Mouse (Mus musculus) cerebellum, adult 18-20 months (tissue): ENCODE measurements around the gene Sdr39u1.

Experiments used
- DNase-seq, 2 experiments: peaks; one replicate each; pipeline ENCODE4 v3.0.0; 2021

The Sdr39u1 gene

DNA sequence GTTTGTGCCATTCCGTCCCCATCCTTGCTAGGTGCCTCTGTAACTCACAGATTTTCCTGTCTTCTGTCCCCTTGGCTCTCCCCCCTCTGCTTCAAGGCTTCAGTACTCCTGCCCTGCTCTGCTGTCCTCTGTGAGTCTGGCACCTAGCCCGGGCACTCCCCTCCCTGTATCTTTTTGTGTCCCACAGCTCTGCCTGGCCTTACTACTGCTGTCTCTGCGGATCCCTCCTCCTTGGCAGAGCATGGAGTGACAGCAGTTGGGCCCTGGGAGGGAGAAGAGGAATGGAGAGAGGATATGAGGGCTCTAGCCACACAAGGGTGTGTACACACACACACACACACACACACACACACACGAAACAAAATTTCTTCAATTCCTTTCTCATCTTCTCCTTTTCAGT, 15.9 kb downstream of the Sdr39u1 start, which contains the start of gene Cbln3:
Gene Cbln3, minus strand, starts transcription at position 227 of the 400 bp plus-strand sequence.
- peak; percentile 98 to 99 for DNase-seq

DNA sequence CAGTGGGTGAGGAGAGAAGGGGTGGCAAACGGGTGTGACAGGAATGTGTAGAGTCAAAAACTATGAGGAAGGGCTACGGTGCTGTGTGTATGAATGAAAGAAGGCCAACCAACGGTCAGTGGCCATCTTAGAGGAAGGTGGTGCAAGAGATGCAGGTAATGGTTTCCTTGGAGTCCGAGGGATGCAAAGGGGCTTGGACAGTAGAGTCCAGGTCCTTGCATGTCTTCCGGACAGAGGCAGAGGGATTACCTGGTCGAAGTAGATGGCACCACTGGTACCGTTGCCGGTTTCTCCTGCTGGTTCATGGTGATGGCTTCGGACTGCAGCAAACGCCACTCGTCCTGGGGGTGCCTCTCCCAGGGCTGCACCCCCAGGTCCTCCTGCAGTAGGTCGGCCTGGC, 16.4 kb downstream of the Sdr39u1 start:
- no peak for DNase-seq

DNA sequence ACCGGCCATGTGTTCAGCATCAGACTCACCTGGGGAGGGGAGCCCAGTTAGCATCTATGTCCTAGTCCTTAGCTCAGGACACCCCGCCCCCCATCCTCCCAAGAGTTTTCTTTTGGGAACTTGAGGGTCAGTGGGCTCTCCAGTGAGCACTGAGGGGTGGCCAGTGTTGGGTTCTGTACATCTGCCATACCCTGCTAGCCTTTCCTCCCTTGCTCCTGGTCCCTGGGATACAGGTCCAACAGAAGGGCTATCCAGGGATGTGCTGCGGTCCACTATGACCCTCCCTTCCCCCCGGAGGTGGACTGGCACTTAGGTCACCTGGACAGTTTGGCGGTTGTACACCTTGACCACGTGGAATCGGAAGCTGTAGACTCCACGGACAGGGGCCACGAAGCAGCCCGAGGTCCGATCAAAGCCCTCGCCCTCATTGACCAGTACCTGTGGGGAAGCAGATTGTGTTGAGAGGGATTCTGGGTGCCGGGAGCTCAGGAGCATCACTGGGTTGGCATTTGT, 16.9 kb downstream of the Sdr39u1 start:
- peak; percentile 66 to 69 for DNase-seq

DNA sequence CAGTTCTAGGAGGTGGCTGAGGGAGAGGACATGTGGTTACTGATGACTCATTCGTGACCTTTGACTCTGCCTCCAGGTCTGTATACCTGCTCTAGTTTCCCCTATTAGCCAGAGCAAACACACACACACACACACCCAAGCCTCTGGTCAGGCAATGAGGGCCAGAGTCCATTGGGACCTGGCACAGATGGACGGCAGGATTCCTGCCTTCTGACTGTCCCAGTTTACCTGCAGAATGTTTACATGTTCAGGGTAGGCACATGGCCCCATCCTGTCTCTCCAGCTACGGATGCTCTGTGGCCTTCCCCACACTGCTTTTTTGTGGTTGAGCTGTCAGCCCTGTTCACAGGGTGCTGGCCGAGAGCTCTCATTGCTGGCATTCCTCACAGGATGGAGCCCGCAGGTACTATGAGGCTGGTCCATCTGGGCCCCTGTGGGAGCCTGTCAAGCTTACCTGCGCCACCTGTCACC, 17.9 kb downstream of the Sdr39u1 start:
- peak; percentile 93 to 97 for DNase-seq

DNA sequence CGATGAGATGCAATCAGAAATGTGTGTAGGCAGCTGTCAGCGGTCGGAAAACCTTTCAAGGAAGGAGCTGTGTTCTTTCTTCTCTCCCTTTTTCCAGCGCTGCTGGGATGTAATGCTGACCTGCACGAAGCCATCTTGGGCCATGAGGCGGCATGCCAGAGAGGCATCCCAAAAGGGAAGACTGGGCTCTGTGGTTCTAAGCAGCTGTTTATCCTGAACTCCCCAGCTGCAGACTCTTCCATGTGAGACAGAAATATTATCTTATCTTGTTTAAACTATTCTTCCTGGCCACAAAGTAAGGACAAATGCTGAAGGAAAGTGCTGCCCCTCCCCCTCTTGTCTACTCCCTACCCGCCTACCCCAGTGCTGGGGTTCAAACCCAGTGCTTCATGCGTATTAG, 19.1 kb downstream of the Sdr39u1 start:
- DNase-seq: no peak

DNA sequence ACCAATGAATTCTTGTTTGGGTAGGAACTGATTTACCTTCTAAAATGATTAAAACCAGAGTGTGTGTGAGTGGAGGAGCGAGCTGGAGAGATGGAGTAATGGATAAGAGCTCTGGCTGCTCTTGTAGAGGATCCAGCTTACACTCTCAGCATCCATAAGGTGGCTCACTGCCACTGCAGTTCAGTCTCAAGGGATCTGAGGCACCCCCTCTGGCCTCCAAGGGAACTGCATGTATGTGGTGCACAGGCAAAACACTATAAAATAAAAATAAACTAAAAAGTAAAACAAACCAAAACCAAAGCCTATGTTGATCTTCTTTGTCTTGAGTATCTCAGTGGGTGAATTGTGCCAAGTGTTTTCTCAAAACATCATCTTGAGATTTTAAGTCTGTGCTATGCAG, 20.5 kb downstream of the Sdr39u1 start:
- DNase-seq: peak; percentile 74 to 77

DNA sequence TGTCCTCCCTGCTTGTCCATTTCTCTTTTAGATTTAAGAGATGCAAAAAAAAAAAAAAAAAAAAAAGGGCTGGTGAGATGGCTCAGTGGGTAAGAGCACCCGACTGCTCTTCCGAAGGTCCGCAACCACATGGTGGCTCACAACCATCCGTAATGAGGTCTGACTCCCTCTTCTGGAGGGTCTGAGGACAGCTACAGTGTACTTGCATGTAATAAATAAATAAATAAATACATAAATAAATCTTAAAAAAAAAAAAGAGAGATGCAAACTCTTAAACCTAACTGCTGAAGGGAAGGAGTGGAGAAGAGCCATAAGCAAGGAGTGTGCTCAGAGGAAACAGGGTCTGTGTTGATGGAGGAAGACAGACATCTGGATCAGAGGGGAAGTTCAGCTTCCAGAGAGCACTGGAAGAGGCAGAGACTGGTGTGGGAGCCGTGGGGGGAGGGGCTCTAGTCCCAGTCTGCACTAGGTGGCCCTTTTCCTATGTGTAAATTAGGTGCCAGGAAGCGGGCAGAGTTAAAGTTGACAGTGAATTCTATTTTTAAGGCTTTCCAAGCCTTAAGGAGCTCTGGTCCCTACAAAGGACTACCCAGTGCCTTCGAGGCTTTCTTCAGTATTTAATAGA, 21.7 kb downstream of the Sdr39u1 start:
- DNase-seq: no peak

DNA sequence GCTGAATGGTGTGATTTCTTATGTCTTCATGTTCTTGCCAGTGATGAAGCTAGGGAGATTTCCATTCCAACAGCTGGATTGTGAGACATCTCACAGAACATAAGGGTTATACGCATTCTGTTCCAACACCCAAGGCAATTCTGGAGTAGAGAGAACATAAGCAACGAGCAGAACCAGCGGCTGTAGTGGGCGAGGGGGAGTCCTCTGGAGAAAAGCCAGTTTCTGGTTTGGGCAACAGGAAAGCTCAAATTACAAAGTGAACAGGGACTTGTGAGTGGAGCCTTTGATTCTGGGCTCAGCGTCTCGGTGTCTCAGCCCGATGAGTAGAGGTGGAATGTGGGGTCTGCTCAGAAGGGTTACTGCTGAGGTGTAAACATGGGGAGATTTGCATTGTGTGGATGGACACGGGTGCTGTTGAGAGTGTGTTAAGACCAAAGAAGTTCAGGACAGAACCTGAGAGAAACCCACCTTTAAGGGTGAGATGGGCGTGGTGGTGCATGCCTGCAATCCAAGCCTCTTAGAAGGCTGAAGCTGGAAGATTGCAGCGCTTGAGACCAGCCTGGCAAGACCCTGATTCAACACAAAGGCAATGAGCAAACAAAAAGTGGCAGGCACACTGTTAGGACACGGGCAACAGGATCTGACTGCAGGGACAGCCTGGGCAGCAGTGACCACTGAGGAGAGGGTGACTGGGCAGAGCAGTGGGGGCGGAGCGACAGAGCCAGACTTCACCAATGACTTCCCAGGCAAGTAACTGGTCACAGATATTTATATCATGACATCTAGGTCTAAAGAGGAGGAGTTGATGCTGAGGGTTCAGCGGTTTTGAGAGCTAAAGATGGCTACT, 22.4 kb downstream of the Sdr39u1 start:
- peak; percentile 62 to 63 for DNase-seq

DNA sequence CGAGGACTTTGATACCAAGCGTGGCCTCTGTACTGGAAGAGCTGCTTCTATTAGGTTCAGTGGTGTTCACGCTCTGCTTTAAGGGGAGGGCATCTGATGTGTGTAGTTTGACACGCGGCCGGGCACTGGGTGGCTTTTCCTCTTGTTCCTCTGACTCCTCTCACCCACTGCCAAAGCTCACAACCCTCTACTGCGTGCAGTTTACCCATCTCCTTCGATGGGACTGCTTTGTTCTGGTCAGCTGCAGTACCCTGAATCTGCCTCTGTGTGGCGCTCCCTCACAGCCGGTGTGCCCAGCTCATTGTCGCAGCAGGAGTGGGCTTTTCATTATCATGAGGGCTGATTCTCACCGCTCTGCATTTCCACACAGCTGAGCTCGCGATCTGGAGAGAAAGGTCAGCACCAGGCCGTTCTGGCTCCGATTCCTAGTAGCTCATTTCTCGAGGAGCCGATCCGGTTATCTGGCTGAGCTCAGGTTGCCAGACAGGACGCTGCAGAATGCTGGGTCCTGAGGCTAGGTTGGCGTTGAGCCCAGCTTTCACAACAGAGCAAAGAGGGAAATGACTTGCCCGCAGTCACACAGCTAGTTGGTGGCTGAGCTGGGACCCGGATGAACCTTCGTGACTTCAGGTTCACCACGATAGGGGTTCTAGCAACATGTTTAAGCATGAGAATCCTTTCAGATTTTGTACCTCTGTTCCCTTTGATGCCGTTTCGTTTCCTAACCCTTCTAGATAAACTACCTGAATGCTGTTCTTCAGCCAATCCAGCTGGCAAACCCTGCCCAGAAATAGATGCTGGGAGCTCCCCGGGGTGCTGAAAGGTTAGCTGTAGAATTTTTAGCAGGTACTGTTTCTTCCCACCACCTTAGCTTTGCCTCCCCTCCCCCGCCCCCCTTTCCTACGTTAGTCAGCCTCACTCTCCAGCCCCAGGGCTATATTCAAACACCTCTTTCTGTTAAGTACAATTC, 26.1 kb downstream of the Sdr39u1 start:
- DNase-seq: peak; percentile 91

DNA sequence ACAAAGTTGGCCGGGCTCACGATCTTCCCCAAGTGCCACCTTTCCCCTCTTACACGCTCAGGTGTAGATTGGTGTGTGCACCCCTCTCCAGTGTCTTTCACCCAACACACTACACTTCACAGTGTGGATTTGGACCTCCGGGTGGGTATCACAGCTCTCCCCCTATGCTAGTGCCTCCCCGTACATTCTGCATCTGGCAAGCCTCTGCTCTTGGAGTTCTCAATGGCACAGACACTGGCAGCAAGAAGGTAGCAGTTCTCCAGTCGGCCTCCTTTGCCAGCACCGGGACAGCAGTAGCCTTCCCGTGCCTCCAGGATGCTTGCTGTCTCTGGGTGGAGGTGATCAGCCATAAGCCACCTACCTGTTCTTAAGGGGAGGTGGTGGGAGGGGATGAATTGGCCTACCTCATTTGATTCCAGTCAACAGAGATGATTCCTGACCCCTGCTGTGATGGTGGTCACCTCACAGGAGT, 26.8 kb downstream of the Sdr39u1 start:
- DNase-seq: no peak

DNA sequence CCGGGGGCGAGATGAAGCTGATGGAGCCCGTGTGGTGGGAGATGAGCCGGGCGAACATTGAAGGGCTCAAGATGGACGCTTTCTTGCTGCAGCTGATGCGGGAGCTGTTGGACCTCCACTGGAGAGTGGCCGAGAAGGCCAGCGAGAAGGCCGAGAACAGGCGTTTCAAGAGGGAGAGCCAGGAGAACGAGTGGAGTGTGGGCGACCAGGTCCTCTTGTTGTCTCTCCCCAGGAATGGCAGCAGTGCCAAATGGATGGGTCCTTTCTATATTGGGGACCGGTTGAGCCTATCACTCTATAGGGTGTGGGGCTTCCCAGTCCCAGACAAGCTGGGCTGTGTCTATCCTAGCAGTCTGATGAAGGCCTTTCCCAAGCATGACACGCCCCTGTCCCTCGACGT, 27.5 kb downstream of the Sdr39u1 start:
- no peak for DNase-seq

DNA sequence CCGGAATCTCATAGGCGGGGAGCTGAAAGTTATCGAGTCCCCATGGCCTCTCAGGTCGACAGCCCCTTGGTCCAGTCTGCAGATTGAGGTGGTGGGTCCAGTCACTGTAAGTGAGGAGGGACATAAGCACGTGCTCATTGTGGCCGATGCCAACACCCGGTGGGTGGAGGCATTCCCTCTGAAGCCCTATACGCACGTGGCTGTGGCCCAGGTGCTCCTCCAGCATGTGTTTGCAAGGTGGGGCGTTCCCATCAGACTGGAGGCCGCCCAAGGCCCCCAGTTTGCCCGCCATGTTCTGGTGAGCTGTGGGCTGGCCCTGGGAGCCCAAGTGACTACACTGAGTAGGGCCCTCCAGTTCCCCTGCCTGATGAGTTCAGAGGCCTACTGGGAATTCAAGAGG, 28.1 kb downstream of the Sdr39u1 start:
- DNase-seq: peak in 1 of 2 experiments; percentile 14

DNA sequence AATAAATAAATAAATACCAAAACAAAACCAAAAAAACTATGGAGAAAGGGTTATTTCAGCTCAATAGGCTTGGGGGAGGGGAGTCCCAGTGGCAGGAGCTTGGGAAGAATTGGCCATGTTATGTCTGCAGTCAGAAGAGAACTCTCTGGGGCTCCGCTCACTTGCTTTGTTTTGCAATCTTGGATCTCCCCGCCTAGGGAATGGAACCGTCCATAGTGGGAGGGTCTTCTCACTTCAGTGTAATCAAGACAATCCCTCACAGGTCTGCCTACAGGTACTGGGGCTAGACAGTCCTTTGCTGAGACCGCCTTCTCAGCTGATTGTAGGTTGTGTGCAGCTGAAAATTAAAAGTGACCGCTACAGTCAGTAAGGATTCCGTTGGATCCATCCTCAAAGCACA, 30.6 kb downstream of the Sdr39u1 start:
- DNase-seq: no peak

DNA sequence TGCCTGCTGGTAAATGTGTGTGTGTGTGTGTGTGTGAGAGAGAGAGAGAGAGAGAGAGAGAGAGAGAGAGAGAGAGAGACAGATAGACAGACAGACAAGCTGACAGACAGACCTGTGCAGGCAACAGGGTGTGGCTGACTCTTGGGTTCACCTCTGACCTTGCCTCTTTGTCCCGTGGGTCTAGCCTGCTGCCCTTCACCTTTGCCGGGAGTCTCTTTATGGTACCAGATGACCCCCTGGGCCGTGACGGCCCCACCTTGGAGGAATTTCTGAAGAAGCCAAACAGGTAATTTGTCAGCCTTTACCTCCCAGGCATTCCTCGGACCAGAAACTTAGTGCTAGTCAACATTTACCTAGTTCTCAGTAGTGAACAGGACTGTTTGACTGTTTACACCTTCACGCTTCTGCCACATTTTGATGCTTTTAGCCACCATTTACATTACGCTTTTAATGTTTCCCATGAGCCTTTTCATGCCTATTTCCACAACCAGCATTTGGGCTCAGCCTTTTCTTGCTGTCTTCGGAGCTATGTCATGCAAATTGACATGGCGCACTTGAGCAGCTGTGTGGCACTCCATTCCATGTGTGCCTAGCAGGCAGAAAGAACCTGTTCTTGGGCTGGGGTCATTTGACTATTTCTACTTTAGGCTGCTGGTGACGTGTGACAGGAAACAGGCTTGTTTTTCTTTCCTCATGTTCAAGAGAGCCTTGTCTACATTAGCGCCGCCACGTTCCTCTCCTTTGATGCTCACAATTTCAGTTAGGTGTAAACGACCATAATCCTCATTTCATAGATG, 31.7 kb downstream of the Sdr39u1 start:
- DNase-seq: no peak

DNA sequence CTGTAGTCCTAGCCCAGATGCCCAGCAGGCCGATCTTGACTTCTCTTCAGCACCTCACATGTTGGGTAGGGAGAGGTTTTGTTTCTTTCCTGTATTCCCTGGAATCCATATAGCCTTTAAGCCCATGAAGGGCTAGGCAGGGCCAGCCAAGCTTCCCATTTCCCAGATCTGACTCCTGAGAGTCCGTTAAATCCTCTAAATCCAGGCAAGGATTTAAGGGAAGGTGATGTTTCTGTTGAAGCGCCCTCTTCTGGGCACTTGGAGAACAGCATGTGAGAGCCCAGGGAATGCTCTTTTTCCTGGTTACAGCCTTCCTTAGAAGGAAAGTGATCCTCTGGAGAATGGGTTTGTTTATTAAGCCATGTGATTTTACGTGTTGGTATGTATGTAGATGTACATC, 33.1 kb downstream of the Sdr39u1 start:
- DNase-seq: peak; percentile 71 to 78

DNA sequence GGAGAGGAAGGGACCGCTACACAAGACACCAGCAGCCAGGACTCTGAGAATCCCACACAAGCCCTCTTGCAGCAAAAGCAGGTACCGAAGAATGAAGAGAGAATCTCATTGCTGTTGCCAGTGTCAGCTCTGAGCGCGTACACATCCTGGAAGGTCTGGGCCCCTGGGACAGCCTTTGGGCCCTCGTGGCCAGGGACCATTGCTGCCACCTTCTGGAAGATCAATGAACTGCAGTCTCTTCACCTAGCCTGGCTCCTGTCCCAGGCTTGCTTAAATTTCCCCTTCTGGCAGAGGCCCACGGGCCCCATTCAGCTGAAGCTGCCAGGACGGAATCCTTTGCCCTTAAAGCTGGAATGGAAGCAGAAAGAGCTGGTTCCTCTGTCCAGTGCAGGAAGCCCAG, 36.3 kb downstream of the Sdr39u1 start:
- peak; percentile 76 to 83 for DNase-seq

DNA sequence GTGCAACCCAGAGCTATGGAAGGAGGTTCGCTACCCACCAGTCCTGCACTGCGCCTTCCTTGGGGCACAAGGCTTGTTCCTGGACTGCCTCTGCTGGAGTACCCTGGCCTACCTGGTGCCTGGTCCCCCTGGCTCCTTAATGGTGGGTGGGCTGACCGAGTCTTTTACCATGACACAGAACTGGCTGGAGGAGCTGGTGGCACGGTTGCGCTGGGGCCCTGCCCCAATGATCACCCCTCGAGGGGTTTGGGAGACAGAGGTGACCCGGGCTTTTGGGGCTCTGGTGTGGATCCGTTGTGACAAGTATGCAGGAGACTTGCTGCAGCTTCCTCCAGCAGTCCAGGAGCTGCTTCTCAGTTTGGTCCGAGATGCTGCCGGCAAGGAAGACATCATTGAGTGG, 37.1 kb downstream of the Sdr39u1 start:
- no peak for DNase-seq

DNA sequence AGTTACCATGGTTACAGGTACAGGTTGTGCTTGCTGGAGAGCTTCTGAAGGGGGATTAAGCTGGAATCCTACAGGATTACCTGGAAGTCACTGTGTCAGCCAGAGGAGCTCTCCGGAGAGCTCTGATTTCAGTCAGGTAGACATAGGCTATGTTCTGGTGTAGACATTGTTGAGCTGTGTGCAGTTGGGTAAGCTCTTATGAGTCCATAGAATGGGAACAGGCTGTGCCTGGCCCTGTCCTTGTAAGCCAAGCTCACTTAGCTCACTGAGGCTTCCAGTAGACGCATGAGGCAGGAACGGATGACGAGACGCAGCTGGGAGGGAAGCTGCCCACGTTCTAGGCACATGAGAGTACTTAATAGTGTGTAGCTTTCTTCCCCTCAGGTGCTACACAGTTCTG, 37.9 kb downstream of the Sdr39u1 start:
- DNase-seq: no peak

DNA sequence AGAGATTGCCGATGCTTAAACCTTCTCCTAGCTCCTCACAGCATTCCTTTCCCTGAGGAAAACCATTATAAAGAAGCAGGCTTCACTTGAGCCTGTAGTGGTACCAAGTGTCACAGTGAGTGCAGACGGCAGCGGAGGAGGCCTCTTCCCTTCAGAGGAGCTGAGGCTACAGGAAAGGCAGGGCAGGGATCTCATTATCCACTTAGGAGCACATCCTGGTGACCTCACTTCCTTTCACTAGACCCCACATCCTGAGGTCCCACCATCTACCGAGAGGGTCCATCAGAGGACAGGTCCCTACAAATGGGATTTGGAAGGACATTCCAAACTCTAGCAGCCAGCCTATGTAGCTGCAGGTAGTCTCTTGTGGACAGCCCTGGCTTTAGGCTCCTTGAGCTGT, 42.5 kb downstream of the Sdr39u1 start:
- DNase-seq: no peak

DNA sequence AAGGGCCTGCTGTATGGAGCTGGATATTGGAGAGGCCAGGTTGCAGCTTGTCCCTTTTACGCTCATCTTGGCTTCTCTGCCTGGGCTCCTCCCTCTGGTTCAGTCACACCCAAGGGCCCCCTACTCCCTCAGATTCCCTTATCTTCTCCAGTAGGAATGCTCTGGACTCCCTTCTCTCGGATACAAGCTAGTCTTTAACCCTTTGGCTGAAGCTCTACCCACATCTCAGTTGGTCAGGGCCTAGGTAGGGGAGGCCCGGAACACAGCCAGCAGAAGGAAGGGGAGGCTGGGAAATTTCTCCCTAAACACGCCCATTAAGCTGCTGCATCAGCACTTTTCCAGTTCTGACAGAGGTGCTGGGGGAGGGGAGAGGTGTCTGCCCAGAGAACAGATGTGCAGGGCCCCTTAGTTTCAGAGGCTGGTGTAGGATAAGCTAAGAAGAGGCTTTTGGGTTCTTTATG, 45.0 kb downstream of the Sdr39u1 start:
- DNase-seq: no peak

DNA sequence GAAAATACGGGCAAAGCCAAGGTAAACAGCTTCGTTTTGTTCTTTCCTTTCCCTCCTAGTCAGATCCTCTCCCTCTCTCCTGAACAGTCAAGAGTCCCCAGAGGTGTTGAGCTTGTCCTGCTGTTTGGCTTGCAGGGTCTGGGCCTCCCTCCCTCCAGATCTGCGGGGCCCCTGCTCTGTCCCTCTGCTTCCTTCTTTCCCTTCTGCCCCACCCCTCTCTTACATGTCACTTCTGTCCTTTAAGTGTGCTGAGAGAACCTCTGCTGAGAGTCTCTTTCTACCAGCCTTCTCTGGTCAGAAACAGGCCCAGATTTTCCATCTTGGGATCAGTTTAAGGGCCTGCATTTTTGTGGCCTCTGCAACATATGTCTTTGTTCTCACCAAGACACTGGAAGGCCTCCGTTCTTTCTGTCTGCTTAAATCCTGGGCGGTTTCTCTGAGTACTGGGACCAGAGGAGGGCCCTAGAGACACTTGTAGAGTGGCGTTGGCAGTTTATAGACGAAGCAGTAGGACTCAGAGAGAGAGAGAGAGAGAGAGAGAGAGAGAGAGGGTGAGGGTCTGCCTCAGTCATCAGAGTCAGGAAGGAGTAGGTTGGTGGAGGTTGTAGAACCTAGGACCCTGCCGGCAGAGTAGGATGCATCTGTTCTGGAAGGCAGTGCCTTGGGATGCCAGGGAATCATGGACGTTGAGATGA, 45.5 kb downstream of the Sdr39u1 start:
- DNase-seq: no peak
